Mouse (Mus musculus): ENCODE measurements around the gene Mecp2.

- TF ChIP-seq CTCF (IDR thresholded peaks at IDR 0.05; ENCODE audit: borderline replicate concordance, insufficient read depth, low read depth, low read length) (peak; percentile 65), POLR2A (IDR thresholded peaks at IDR 0.05; ENCODE audit: borderline replicate concordance, insufficient read depth, low read length) (peak; percentile 32; the same call in 1 of the 2 replicates)
Observed at GRCm38 (mm10) chrX:74023188-74024049, 111.7 kb downstream of the Mecp2 start, which contains the start of gene Irak1.

Data from cerebellum, adult 2 months (tissue).